Mouse (Mus musculus) retina, postnatal 1 day (tissue): ENCODE results near the gene Cyfip2.

Source experiments
- DNase-seq: peaks from one replicate; pipeline ENCODE4 v3.0.0-alpha.2; 2012

The Cyfip2 gene

DNA sequence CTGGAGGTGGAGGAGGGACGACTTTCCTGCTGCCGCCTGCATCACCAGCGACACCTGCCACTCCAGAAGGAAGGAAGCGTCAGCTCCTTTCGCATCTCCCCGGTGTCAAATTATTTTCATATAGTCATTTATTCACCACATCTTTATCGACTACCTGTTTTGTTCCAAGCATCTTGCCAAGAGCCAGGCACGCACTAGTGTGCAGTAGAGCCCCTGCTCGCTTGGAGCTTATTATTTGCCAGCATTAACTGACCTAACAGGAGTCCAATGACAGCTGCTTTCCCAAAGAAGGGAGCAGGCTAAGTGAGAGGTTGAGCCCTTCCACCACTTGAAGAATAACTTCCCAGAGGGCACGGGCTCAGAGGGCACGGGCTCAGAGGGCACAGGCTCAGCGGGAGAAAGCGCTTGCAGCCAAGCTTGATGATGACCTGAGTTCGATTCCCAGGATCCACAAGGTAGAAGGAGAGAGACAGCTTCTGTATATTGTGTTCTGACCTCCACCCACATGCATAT is at the start of gene Cyfip2:
Gene Cyfip2, minus strand, starts transcription at position 337 of the 513 bp plus-strand sequence.
- peak; percentile 70 for DNase-seq

DNA sequence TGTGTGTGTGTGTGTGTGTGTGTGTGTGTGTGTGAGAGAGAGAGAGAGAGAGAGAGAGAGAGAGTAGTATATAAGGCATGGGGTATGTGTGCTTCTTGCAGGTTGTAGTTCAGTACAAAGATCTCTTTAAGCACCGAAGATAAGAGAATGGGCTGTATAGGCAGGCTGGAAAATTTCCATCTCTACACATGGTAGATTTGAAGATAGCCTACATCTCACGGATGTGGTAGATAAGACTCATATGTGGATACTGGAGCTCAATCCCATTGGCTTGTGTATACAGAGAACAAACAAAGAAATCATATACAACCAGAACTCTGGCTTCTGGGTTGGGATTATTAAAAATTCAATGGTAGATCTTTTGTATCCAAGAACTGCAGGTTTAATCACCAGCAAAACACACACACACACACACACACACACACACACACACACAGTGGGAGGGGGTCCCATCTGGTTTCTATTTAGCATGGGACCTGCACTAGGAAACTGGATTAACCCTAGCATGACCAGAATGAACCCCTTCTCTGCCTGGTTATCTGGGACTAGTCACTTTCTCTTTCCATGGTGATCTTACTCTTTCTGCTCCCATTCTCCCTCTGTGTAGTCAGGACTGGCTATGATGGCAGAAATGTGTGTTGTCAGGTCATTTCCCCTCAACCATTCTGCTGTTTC is 48.5 kb upstream of the Cyfip2 start:
- DNase-seq: no peak

DNA sequence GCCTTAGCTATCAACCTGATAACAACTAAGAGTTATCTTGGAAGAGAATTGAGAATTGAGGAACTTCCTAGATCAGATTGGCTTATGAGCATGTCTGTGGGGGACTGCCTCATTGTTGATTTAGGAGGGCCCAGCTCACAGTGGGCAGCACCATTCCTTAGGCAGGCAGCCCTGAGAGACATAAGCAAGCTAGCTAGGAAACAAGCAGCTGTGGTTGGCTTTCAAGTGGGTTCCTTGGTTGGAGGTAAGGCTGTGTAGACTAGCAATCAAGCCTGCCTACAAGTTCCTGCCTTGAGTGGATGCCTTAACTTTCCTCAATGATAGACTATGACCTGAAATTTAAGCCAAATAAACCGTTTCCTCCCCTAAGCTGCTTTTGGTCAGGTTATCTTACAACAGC is 45.7 kb upstream of the Cyfip2 start:
- DNase-seq: no peak

DNA sequence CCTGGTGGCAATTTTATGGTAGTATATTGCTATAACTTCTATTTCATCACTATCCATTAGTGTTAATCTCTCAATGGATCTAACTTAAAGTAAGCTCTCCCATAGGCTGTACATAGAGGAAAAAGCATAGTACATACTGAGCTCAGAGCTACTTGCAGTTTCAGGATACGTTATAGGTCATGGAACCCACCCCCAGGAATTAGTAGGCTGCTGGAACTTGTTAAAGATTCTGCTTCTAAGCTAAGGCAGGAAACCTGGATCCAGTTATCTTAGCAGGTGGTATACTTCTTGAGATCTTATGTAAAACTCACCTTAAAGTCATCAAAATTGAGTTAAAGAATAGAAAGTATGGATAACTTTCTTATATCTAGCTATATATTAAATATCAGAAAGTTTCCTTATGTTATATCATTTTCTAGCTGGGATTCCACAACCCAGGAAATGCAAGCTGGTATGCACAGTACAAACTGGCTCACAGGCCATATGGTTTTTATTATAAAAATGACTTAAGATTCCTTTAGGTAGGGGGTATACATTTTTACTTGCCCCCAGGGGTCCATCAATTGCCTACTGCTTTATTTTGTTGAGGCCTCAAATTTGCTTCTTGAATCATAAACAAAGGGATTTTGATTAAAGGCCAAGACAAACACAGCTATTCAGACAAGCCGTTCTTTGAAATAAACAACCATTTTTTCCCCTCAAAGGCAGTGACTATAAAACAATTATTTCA is 37.2 kb upstream of the Cyfip2 start:
- no peak for DNase-seq

DNA sequence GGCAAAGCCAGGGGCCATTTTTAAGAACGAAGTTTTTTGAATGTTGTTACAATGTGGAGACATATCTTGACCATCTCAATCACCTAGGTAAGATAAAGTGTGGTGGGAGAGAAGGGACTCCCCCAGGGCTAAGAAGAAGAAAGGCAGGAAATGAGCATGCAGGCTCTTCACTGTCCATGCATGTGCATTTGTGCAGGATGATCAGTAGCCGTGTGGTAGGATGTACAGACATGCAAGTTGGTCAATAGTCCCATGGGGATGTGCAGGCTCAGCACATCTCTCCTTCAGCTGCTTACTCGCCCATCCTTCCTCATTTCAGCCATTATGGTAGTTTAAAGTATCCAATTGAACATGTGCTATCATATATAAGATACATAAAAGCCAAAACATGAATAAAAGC is 35.8 kb upstream of the Cyfip2 start:
- no peak for DNase-seq

DNA sequence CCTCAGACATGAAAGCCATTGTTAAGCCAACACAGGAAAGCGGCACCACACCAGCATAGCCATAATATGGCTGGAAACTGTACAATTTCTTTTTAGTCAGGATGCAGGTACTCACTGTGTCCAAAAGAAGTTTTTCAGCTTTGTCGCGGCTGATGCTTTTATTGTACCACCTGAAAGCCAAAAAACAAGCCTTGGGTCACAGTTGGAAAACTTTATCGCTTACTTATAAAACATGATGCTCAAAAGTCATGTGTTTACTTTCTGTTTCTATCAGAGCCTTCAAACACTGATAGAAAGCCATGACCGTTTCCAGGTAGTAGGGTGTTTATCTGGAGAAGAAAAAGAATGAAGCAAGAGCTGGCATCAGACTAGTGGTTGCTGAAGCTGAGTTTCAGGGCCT is 35.1 kb upstream of the Cyfip2 start:
- DNase-seq: no peak

DNA sequence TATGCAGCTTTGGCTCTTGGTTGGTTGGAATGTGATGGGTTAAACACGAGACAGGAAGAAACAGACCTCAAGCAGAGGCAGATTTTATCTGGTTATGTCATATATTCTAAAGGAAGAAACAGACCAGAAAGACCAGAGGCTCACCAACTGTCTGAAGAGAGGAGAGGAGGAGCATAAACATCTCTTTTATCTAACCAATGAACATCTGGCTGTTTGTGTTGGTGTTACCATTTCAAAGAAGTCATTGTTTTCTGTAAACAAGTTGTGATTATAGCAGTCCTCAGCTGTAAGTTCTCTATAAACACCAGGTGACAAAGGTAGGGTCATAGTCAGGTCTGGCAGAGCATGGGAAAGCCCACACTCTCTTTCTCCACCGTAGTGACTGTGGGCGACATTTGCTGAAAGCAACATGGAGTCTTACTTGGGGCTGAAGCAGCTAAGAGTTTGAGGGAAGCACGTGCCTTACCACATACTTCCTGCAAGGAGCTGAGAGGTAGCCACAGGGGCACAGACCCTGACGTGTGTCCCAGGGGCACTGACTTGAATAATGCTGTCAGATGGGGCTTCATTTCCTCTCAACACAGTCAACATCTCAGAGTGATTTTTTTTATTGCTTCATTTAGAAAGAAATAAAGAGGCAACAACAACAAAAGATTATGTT is 31.4 kb upstream of the Cyfip2 start:
- no peak for DNase-seq

DNA sequence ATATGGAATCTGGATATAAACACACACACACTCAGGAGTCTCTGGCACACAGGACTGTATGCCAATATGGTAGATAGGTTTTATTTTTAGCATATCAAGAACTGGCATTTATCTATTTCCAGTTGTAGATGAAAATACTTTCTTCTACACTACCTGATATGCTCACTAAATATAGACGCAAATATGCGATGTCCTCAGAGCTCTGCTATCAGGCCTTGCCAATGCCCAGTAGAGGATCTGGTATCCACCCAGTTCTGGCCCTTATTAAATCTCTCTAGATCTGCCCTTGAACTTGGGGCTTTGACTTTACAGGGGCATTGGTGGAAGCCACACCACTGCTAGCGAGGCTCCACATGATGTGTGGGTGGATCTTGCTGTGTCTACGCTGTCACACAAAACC is 29.3 kb upstream of the Cyfip2 start:
- no peak for DNase-seq

DNA sequence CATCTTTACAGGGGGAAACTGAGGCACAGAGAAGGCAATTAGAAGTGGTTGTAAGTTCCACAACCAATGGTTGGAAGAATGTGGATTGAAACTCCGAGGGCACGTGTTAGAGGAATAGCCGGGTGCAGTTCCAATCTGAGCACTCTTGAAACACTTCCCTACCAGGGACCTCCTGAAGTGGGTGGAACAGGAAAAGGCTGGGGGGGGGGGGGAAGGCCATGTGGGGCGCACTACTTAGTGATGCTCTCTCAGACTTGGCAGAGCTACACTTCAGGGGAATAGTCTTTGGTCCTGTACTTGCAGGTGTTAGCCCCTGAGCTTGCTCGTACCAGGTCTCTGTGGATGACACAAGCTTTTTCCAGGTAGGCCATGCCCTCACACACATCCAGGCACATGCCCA is 23.4 kb upstream of the Cyfip2 start:
- no peak for DNase-seq

DNA sequence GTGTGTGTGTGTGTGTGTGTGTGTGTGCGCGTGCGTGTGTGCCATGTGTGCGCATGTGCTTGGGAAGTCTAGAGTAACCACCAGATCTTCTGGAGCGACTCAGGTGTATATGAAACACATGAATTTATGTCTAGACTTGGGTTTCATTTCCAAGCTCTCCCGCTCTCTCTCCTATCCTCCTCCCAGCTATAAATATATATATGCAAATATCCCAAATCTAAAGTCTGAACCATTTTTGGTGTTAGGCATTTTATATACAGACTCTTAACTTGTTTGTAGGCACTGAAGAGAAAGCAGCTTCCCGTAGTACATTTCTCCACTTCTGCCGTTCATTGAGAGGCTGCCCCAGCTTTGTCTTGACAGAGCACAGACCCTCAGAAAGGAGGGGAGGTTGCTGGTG is 19.6 kb upstream of the Cyfip2 start:
- no peak for DNase-seq

DNA sequence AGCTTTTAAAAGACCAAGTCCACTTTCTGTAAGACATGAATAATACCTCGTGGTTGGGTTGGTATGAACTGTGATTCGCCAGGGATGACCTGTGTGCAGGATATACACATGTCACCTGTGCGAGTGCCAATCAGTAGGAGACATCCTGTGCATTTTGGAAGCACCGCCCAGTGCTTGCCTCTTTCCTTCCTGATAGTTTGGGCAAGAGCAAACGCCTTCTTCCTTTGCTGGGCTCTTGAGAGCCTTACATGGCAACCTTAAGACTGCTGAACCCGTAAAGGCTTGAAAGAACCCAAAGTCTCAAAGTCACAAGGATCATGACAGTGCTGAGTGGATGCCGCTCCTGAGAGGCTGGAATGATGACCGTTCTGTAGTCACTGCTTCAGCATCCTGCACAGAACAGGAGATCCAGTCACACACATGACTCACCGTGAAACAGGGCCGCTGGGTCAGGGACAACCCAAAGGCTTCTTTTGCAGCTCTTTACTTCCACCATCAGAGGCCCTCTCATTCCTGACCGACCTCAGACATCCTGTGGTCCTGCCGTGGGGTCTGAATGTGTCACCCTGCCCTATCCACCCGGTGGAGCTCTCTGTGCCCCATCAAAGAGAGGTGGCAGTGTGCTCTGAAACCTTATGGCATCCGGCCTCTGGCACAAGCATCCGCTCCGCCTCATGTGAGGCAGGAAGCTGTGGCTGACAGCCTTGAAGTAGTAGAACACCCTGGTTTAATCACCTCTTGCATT is 13.8 kb upstream of the Cyfip2 start:
- no peak for DNase-seq

DNA sequence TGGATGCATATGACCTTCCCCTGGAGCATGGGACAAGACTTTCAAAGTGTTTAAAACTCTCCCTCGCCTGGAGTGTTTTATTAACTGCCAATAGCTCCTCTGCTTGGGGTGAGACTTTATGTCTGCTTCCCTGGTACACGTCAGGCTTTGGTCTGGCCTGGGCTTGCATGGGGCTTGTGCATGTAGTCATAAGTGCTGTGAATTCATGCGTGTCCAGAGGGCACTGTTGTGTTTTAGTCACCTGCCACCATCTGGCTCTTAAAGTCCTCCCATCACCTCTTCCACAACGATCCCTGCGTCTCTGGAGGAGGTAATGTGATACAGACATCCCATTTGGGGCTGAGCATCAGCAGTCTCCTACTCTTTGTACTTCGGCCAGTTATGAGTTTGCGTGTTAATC is 8.9 kb upstream of the Cyfip2 start:
- no peak for DNase-seq

DNA sequence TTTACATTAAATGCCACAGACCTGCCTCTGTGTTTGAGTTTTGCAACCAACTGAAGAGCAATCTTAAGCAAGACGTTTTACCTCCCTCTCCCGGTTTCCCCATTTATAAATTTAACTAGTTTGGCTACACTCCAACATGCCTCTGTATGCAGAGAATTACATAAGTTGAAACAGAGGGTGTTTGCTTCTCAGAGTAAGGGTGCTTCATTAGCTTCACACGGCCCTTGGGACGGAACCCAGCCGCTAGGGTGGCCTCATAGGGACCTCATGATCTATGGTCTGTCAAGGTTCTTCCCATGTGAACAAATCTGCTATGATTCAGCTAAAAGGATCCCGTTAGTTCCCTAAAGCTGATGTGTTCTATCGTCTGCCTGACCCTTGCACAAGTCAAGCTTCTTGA is 1.9 kb upstream of the Cyfip2 start:
- no peak for DNase-seq

DNA sequence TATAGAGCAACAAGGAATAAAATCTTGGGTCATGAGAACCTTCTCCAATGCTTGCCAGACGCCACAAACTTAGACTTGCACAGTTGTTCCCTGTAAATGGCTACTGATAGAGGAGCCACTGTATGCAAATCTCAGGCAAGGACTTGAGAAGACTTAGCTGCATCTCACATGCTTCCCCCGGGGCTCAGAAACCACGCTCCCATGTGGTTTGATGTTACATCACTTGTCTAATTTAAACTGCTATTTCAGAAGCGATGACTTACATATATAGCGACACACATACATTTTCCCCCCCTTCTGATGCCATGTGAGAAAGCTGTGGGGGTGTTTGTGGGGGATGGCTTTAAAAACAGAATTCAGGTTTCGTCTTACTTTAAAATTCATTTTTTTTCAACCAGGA is 1.2 kb upstream of the Cyfip2 start:
- no peak for DNase-seq

DNA sequence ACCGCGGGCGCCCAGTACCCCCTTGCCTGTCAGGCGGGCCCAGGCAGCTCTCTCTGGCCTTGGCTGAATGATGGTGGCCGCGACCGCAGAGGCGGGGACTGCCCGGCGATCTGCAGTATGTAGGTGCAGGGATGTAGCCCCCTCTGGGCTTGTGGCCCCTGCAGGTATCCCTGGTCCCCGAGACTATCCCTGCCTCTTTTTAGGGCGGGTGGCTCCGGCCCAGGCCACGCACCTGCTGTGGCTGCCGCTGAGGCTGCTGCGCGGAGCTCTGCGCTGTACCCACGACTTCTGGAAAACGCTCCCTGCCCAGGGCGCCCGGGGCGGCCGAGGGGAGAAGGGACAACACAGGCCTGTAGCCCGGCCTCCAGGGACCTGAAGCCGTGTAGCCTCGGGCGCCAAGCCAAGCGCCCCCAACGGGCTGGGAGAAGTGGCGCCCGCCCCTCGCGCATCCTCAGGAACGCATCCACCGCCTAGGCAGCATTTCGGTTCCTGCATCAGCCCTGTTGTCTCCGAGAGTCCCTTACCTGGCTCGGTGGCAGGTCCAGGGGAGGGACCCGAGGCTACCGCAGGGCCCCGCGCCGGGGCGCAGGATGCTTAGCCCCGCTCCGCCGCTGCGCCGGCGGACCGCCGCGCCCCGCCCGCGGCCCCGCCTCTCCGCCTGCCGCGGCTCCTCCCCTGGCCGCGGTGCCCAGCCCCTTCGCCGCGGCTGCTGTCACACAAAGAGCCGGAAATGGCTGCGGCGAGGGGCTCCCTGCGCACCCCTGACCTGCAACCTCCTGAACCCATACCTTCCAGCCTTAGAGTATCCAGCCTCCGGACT is 746 bp downstream of the Cyfip2 start:
- DNase-seq: peak; percentile 81

DNA sequence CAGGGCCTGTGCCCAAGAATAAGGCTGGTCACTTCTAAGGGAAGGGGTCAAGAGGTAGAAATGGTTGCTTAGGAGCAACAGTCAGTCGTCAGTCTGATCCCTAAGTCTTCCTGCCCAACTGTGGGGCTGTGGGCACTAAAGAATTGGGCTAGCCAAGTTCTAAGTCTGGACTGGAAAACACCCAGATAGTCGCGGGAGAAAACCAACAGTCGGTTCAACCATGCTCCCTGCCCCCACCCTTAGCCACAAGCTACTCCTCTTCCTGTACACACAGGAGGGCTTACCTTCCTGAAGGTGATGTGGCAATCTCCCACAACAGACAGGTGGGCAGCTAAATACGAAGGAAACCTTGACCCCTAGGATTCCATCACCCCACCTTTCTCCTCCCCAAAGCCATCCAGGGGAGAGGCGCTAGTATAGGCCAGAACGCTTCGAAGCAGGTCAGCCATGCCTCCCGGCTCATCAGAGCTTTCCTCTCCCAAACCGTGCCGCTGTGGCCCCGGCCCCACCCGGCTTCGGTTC is 1.4 kb downstream of the Cyfip2 start:
- peak; percentile 25 for DNase-seq

DNA sequence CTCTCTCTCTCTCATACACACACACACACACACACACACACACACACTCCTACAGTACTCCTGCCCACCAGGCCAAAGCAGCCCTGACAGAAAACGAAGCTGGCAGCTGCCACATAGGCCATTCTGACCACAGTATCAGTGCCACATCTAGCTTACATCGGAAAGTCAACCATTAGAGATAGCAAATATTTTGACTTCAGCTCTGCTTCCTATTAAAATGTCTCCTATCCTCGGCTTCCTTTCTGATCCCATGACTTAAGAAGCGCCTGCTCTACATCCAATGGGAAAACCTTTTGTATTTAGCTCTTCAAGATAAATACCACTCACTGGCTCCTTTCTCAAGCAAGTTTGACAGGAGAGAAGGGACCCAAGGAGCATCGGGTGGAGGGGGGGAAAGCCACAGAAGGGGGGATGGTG is 2.0 kb downstream of the Cyfip2 start:
- DNase-seq: peak; percentile 58

DNA sequence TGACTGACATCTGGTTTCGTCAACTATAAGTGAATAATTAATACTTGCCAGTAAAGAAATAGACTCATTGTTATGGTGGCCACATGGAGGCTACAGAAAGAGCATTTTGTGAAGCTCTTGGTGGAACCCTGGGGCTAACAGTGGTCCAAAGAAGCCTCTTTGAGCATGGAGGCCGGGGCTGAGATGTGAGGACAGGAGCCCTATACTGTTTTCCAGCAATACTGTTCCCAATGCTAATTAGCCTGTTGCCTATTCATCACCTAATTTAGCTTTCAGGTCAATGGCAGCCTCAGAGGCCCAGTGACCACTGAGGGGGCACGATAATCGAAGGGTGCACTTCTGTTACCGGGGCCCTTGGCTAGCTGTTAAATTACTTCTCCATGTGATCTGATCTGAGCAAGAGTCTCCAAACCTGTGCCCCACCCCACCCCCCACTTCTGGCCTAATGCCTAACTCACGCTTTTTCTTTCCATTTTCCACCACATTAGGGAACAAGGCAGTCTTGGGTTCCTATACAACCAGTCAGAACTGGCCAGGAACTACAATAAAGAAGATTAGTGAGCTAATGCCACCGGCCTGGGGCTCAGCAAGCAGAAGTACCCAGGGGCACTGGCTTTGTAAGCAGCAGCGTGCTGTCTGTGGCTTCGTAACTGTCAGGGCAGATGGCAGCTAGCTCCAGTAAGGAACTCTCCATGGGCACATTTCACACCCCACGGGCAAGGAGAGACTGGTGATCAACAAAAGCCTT is 2.7 kb downstream of the Cyfip2 start:
- peak; percentile 84 for DNase-seq

DNA sequence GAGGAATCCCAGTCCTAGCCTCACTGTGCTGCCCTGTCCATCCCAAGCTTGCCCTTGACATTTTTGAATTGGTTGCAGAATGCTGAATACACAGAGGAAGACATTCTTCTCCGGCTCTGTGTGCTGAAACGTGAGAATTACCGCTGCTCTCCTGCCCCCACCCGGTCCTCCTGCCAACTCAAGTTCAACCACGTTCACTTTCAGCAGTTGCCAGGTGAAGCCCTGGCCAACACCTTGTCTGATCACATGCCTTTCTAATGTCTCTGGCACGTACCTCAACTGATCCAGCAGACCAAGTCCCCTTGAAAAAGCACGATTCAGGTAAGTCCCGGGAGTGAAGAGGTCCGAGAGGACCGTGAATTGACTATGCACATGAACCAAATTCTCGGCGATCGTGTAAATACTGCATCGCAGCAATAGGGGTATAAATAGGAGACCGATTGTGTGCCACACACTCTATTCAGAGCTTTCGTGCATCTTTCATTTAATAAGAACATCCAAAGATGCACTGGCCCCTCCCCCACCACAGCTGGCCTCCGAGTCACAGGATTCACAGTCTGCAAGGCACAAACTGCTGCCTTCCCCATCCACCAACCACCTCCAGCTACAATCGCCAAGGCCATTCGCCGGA is 3.4 kb downstream of the Cyfip2 start:
- no peak for DNase-seq

DNA sequence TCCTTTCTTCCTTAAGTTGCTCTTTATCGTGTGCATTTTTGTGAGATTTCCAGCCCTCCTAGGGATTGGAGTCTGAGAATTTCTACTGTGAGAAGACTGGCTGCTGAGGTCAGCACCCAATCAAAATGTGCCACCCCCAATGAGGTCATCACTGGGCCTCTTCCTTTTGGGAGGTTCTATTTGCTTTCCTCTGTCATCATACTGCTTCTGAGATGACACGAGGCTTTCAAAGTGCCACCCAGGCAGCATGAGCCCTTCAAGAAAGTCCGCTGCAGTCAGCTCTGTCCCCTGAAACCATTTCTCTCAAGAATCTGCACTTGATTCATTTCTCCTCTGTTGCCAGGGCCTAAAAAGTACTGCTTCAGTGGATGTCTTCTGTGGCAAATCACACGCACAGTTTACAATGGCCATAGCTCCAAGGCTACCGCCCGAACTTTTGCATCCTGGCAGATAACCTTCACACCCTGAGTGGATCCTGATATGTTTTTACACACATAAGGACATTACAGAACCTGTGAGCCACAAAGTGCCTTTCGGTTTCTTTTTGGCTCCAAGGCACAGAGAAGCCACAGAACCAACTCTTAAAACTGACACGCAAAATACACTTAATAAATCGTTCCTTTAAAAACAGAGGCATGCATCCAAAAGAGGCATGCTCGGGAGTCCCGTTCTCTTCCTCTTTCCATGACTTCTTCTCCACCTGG is 4.2 kb downstream of the Cyfip2 start:
- DNase-seq: no peak
